Mouse (Mus musculus) kidney, adult 2 months (tissue): Measurements from ENCODE around the gene Atg101.
A peak's percentile ranks its signal among the peaks of the same experiment; 100 is the strongest.

ENCODE experiments used
- CTCF ChIP-seq: fragments of 200-500 bp; conservative IDR thresholded peaks from 2 replicates; pipeline ENCODE4 v1.5.1; 2011; ENCODE audit warnings: low read depth, mild to moderate bottlenecking, control low read depth, low read length, moderate library complexity, mixed read lengths; ENCODE audit not compliant: insufficient read depth, insufficient read length
- POLR2A ChIP-seq: fragments of 200-500 bp; IDR thresholded peaks from one replicate; pipeline ENCODE4 v1.6.1; 2011; ENCODE audit warnings: low read depth, low read length, control low read depth

DNA sequence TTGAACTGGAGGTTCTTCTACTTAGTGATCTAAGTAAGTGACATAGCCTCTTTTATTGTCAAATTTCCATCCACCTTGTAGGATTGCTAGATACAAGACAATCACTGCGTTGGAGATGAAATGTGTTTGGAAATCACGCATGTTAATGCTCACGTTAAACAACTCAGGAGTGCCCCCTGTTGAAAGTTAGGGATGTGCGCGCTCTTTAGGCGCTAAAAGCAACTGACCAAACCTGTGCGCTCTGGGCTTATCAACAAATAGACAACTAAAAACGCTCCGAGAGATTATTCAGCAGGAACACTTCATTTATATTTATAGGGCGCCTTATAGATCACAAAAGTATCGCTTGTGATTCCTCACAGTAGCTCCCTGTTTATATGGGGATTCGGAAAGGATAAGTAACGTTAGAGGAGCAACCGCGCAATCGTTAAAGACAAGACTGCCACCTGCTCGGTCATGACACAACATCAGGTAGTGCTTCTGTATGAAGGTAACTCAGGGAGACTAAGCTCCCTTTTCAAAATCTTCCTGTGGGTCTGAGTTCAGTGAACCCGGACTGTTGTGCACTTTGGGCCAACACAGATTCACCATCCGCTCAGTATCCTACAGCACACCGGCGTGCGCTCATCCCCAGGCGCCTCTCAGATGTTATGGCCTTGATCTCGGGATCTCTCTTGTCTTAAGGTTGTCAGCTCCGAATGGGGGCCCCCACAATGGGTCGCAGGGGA, 725 bp upstream of the Atg101 start:
- TF ChIP-seq CTCF (peak; percentile 73), POLR2A (no peak)
